Mouse (Mus musculus): ENCODE measurements at regions not wholly inside any gene's neighbourhood (a gene's known extent, or its start where the extent isn't known, plus 50 kb on each side); places are given as distances from the start of the nearest gene placed in this dataset.

- no peak for TF ChIP-seq MYOD1 (IDR thresholded peaks at IDR 0.05; ENCODE audit: control insufficient read depth, insufficient read length, low read depth)
- no peak for TF ChIP-seq CTCF (IDR thresholded peaks at IDR 0.05; ENCODE audit: control insufficient read depth, insufficient read depth, insufficient read length)
- TF ChIP-seq FOSL1 (IDR thresholded peaks at IDR 0.05; ENCODE audit: insufficient read depth, low read length, poor library complexity, severe bottlenecking) = no peak
- no peak for TF ChIP-seq MAX (IDR thresholded peaks at IDR 0.05)
- no peak for TF ChIP-seq USF1 (IDR thresholded peaks at IDR 0.05; ENCODE audit: low read depth)
- no peak for TF ChIP-seq MYOG (IDR thresholded peaks at IDR 0.05; ENCODE audit: control insufficient read depth, extremely low read depth, insufficient read length)
Observed at GRCm38 (mm10) chr8:26239075-26239474, 119.7 kb downstream of the Gm45692 start.

All from C2C12 (cell line).